Mouse (Mus musculus): ENCODE measurements around the gene Trappc5. TPM values are rescaled to one million over a fixed set of nuclear protein-coding genes. Genes with fewer than 3 reads are reported as not detected.
A peak's percentile ranks its signal among the peaks of the same experiment; 100 is the strongest.

Gene Trappc5
- polyA plus RNA-seq (2012; fragmentation: generic; extraction: Trizol): 36.7 TPM
- long read RNA-seq, experiment 1, full-length matches to known transcripts: 44 of 45 reads
- long read RNA-seq, experiment 1, partial matches to known transcripts: 0 of 45 reads
- long read RNA-seq, experiment 1, other reads (novel, unspliced or antisense): 1 of 45 reads
- long read RNA-seq, experiment 2, full-length matches to known transcripts: 119 of 119 reads
- long read RNA-seq, experiment 2, partial matches to known transcripts: 0 of 119 reads
- long read RNA-seq, experiment 2, other reads (novel, unspliced or antisense): 0 of 119 reads

DNA sequence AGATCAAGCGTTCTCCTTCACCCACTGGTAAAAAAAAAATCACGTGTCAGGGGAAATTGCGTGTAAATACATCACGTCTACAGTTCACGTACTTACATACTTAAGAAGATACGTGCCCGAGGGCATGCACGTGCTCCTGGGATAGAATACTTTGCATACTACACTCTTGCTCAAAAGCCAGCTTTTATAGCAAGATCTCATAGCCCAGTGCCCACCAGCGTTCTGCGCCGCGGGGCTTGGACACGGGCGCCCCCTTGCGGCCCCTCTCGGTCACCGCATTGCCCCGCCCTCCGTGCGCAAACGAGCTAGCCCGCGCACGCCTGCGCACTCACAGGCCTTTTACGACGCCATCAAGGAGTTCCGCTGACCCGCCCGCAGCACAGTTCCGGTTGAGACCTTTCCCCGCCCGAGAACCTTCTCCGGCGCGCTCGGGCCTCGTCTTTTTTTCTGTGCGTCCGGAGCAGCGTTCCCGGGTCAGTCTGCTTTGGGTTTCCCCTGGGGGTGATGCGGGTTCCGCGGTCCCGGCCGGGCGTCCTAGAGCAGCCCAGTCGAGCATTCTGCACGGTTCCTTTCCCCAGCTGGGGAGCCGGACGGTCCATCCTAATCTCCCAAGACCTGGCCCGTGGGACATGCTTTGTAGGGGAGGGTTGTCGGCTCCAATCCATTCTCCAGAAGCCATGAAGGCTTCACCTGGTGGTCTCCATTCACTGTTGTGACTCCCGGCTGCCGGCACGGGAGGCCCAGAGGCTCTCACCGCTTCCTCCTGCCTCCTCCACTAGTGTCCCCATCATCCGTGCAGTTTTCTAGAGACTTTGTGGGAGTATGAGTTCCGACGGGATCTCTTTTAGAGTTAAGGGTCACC, at the start of gene Trappc5:
TSS of gene Trappc5 (plus strand) at position 169 of the 862 bp plus-strand sequence.
- H3K36me3 ChIP-seq (ENCODE audit: control insufficient read depth, insufficient read depth): peaks cover 28% of the 10 kb centered on the region
- H3ac ChIP-seq (ENCODE audit: control insufficient read depth, insufficient read length, low read depth): peak within 1 kb of the TSS; percentile 96
- H3K79me3 ChIP-seq (ENCODE audit: low read depth): peaks cover 26% of the 10 kb centered on the region
- H3K27me3 ChIP-seq (ENCODE audit: control insufficient read depth, insufficient read depth, insufficient read length): no peaks in the 10 kb centered on the region
- peak within 1 kb of the TSS; percentile 92 for H3K4me3 ChIP-seq (ENCODE audit: insufficient read depth, poor library complexity, severe bottlenecking)
- TF ChIP-seq CTCF (IDR thresholded peaks at IDR 0.05; ENCODE audit: control insufficient read depth, insufficient read depth, insufficient read length) (peak; percentile 97), USF1 (IDR thresholded peaks at IDR 0.05; ENCODE audit: low read depth) (no peak)
- H3K79me2 ChIP-seq (ENCODE audit: control insufficient read depth, insufficient read depth): peaks cover 44% of the 10 kb centered on the region

DNA sequence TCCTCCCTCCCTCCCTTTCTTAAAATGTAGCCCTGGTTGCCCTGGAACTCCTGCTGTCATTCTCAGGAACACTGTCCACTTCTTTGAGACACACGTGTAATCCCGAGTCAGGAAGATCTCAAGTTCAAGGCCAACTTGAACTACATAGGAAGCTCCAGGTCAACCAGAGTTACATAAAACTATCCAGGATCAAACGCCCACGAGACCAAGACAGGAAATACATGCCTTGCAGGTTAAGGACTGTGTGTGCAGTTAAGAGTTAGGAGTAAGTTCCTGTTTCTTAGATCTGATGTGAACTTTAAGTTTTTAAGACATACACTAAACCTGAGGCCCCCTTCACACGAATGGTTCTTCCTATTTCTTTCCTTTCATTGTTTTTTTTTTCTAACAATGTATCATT, 49.1 kb upstream of the Trappc5 start:
- H3ac ChIP-seq (ENCODE audit: control insufficient read depth, insufficient read length, low read depth): no peak overlapping the region
- no peaks in the 10 kb centered on the region for H3K27me3 ChIP-seq (ENCODE audit: control insufficient read depth, insufficient read depth, insufficient read length)
- no peaks in the 10 kb centered on the region for H3K79me3 ChIP-seq (ENCODE audit: low read depth)
- TF ChIP-seq FOSL1 (IDR thresholded peaks at IDR 0.05; ENCODE audit: insufficient read depth, low read length, poor library complexity, severe bottlenecking): no peak
- no peak for TF ChIP-seq MAX (IDR thresholded peaks at IDR 0.05)
- TF ChIP-seq CEBPB (IDR thresholded peaks at IDR 0.05; ENCODE audit: low read depth): no peak
- no peak for TF ChIP-seq USF1 (IDR thresholded peaks at IDR 0.05; ENCODE audit: low read depth)
- no peak for TF ChIP-seq MYOG (IDR thresholded peaks at IDR 0.05; ENCODE audit: control insufficient read depth, extremely low read depth, insufficient read length)
- no peak for TF ChIP-seq CTCF (IDR thresholded peaks at IDR 0.05; ENCODE audit: control insufficient read depth, insufficient read depth, insufficient read length)
- TF ChIP-seq MYOD1 (IDR thresholded peaks at IDR 0.05; ENCODE audit: control insufficient read depth, insufficient read length, low read depth): no peak
- H3K79me2 ChIP-seq (ENCODE audit: control insufficient read depth, insufficient read depth): no peaks in the 10 kb centered on the region
- no peak overlapping the region for H3K4me3 ChIP-seq (ENCODE audit: insufficient read depth, poor library complexity, severe bottlenecking)
- no peaks in the 10 kb centered on the region for H3K36me3 ChIP-seq (ENCODE audit: control insufficient read depth, insufficient read depth)

DNA sequence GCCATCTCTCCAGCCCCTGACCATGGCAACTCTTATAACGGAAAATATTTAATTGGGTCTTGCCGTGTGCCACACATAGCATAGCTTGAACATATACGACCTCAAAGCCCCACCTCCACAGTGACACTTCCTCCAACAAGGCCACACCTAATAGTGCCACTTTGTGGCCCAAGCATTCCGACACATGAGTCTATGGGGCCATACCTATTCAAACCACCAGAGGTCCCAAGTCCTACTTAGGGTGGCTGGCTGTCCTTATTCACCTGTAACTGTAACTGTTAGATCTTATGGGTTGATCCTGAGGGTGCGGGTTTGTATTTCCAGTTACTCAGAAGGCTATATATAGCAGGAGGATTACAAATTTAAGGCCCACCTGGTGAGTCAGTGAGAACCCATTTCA, 48.1 kb upstream of the Trappc5 start:
- no peak overlapping the region for H3ac ChIP-seq (ENCODE audit: control insufficient read depth, insufficient read length, low read depth)
- H3K36me3 ChIP-seq (ENCODE audit: control insufficient read depth, insufficient read depth): no peaks in the 10 kb centered on the region
- no peak for TF ChIP-seq MYOD1 (IDR thresholded peaks at IDR 0.05; ENCODE audit: control insufficient read depth, insufficient read length, low read depth)
- TF ChIP-seq USF1 (IDR thresholded peaks at IDR 0.05; ENCODE audit: low read depth): no peak
- TF ChIP-seq MYOG (IDR thresholded peaks at IDR 0.05; ENCODE audit: control insufficient read depth, extremely low read depth, insufficient read length): no peak
- no peak for TF ChIP-seq MAX (IDR thresholded peaks at IDR 0.05)
- no peak for TF ChIP-seq CEBPB (IDR thresholded peaks at IDR 0.05; ENCODE audit: low read depth)
- TF ChIP-seq FOSL1 (IDR thresholded peaks at IDR 0.05; ENCODE audit: insufficient read depth, low read length, poor library complexity, severe bottlenecking): no peak
- TF ChIP-seq CTCF (IDR thresholded peaks at IDR 0.05; ENCODE audit: control insufficient read depth, insufficient read depth, insufficient read length): no peak
- H3K79me3 ChIP-seq (ENCODE audit: low read depth): no peaks in the 10 kb centered on the region
- H3K27me3 ChIP-seq (ENCODE audit: control insufficient read depth, insufficient read depth, insufficient read length): no peaks in the 10 kb centered on the region
- H3K79me2 ChIP-seq (ENCODE audit: control insufficient read depth, insufficient read depth): no peaks in the 10 kb centered on the region
- no peak overlapping the region for H3K4me3 ChIP-seq (ENCODE audit: insufficient read depth, poor library complexity, severe bottlenecking)

DNA sequence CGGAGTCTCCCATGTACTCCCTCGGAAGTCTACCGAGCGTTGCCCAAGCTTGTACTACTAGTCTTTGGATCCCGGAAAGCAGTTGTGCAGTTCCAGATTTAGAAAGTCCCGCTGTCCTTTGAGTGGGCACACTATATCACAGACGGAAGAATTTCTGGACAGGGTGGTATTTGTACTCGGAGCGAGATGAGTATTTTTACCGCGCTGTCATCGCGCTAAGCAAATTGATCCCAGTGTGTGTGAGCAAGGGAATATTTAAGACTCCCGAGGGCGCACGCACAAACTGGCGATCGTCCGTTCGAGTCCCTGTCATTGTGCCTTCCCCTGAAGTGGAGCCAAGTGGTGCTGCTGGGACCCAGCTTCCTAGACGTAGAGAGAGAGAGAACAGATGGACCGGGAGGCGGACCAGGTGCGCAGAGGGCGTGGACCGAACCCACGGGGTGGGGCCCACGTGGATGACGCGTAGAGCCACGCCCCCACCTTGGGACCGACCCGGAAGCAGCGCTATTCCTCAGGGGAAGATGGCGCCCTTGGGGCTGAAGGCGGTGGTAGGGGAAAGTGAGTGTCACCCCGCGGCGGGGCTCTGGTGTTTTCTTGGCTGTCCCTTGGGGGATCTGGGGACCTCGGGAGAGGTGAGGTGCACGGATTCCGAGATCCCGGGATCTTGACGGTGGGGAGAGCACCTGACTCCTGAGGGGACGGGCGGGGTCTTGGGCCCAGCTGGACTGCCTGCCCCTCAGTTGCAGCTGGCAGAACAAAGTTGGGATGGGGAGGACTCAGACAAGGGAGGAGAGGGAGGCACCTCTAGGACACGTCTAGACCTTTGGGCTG, 45.2 kb upstream of the Trappc5 start, which contains the start of gene Stxbp2:
TSS of gene Stxbp2 (plus strand) at position 309 of the 831 bp plus-strand sequence.
- H3ac ChIP-seq (ENCODE audit: control insufficient read depth, insufficient read length, low read depth): peak within 1 kb of the TSS; percentile 55
- no peaks in the 10 kb centered on the region for H3K79me3 ChIP-seq (ENCODE audit: low read depth)
- no peaks in the 10 kb centered on the region for H3K36me3 ChIP-seq (ENCODE audit: control insufficient read depth, insufficient read depth)
- peak within 1 kb of the TSS; percentile 34 for H3K4me3 ChIP-seq (ENCODE audit: insufficient read depth, poor library complexity, severe bottlenecking)
- TF ChIP-seq USF1 (IDR thresholded peaks at IDR 0.05; ENCODE audit: low read depth): no peak
- TF ChIP-seq MYOD1 (IDR thresholded peaks at IDR 0.05; ENCODE audit: control insufficient read depth, insufficient read length, low read depth): no peak
- TF ChIP-seq CTCF (IDR thresholded peaks at IDR 0.05; ENCODE audit: control insufficient read depth, insufficient read depth, insufficient read length): no peak
- H3K27me3 ChIP-seq (ENCODE audit: control insufficient read depth, insufficient read depth, insufficient read length): peaks cover 15% of the 10 kb centered on the region
- no peaks in the 10 kb centered on the region for H3K79me2 ChIP-seq (ENCODE audit: control insufficient read depth, insufficient read depth)

DNA sequence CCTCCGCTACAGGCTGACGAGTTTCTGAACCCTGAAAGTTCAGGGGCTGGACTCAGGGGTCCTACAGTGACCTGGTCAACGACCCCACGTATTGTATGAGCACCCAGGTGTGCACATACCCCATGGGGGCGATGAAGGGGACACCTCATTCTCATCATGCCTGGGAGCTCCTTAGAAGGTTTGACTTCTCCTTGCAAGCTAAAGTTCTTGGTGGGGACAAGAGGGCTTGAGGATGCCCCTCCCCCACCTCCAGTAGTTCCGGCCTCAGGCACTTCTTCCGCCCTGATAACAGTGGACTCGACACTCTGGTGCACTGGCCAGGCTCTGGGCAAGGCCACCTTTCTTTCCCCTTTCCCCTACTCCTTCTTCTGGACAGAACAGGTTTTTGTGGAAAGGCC, 44.6 kb upstream of the Trappc5 start:
- Histone ChIP-seq H3K79me2 (ENCODE audit: control insufficient read depth, insufficient read depth) (no peaks in the 10 kb centered on the region), H3K27me3 (ENCODE audit: control insufficient read depth, insufficient read depth, insufficient read length) (peaks cover 15% of the 10 kb centered on the region), H3ac (ENCODE audit: control insufficient read depth, insufficient read length, low read depth) (peak overlapping the region; percentile 55), H3K4me3 (ENCODE audit: insufficient read depth, poor library complexity, severe bottlenecking) (peak overlapping the region; percentile 34), H3K36me3 (ENCODE audit: control insufficient read depth, insufficient read depth) (no peaks in the 10 kb centered on the region), H3K79me3 (ENCODE audit: low read depth) (no peaks in the 10 kb centered on the region)
- no peak for TF ChIP-seq MYOG (IDR thresholded peaks at IDR 0.05; ENCODE audit: control insufficient read depth, extremely low read depth, insufficient read length)
- no peak for TF ChIP-seq MYOD1 (IDR thresholded peaks at IDR 0.05; ENCODE audit: control insufficient read depth, insufficient read length, low read depth)
- no peak for TF ChIP-seq FOSL1 (IDR thresholded peaks at IDR 0.05; ENCODE audit: insufficient read depth, low read length, poor library complexity, severe bottlenecking)
- TF ChIP-seq MAX (IDR thresholded peaks at IDR 0.05): no peak
- TF ChIP-seq USF1 (IDR thresholded peaks at IDR 0.05; ENCODE audit: low read depth): no peak
- TF ChIP-seq CEBPB (IDR thresholded peaks at IDR 0.05; ENCODE audit: low read depth): no peak
- no peak for TF ChIP-seq CTCF (IDR thresholded peaks at IDR 0.05; ENCODE audit: control insufficient read depth, insufficient read depth, insufficient read length)
